Comparison of ENCODE assay signal across 19 mouse cellular contexts in genomic region chr2:103336621-103337020, GRCm38 (mm10). TPM values are rescaled to one million over a fixed set of nuclear protein-coding genes. Genes with fewer than 3 reads are reported as not detected.
A peak's percentile ranks its signal among the peaks of the same experiment; 100 is the strongest.
DNase-seq lines count a peak whose midpoint lies in the region; ATAC-seq and TF ChIP-seq lines count a peak whose summit lies in the region.
"Had no signal": no experiment of that assay in that cellular context is flagged by ENCODE, and none has a peak within 500 bp of the region (broad histone marks: within the 10 kb centered on the region; RNA-seq: fewer than 3 reads in every experiment).

No protein-coding gene starts in this region.

- ATAC-seq in intestine, embryonic 14.5 days (replicated peaks; ENCODE audit: low FRiP score, low TSS enrichment, low read depth), result 0 out of 2 replicates have a peak, but pooled peaks have one; percentile 43
- ATAC-seq in liver, embryonic 11.5 days (replicated peaks; ENCODE audit: low FRiP score), result peak; percentile 80
- ATAC-seq in neural tube, embryonic 15.5 days (ENCODE audit: low FRiP score), result peak; percentile 31; the same call in 1 of the 2 replicates
- ATAC-seq in granulocyte monocyte progenitor cell, adult 5-6 weeks (replicated peaks; ENCODE audit: poor library complexity, severe bottlenecking), result no peak
- ATAC-seq: CD4-positive, CD25-positive, alpha-beta regulatory T cell, adult 4 months; inflammation-experienced regulatory T-cells, adult 6 months had no signal

- no peaks in the 10 kb centered on the region for H3K36me3 ChIP-seq in intestine, embryonic 14.5 days (ENCODE audit: control insufficient read depth, insufficient read depth, low read length)
- H3K36me3 ChIP-seq in liver, embryonic 11.5 days (ENCODE audit: control insufficient read depth, insufficient read depth, low read length), result no peaks in the 10 kb centered on the region
- no peaks in the 10 kb centered on the region for H3K36me3 ChIP-seq in neural tube, embryonic 15.5 days
- no peaks in the 10 kb centered on the region for H3K36me3 ChIP-seq in thymus, adult 2 months (ENCODE audit: control insufficient read depth, insufficient read depth, low read length)
- H3K36me3 ChIP-seq: embryonic facial prominence, embryonic 12.5 days; forebrain, embryonic 12.5 days; neural tube, embryonic 12.5 days had no signal

- WGBS in intestine, embryonic 14.5 days, result 67% methylated on average over 11 of the region's 11 CpGs
- WGBS in liver, embryonic 11.5 days, result 72% methylated on average over 11 of the region's 11 CpGs
- WGBS in neural tube, embryonic 15.5 days, result 77% methylated on average over 11 of the region's 11 CpGs
- WGBS in thymus, adult 2 months, result 92% methylated on average over 11 of the region's 11 CpGs

- DNase-seq in layer of hippocampus, adult 11-12 months (ENCODE audit: low spot score), result peak; percentile 10
- no peak for DNase-seq in layer of hippocampus, adult 2 months (ENCODE audit: low spot score in 2 of 2)
- no peak for DNase-seq in intestine, embryonic 14.5 days (ENCODE audit: low spot score)
- no peak for DNase-seq in liver, embryonic 11.5 days (ENCODE audit: low spot score)
- DNase-seq in thymus, adult 2 months, result no peak
- DNase-seq: adrenal gland, adult 2 months; cerebellum, adult 9-11 months; gastrocnemius, postnatal 10 days; kidney, postnatal 25 days; lung, embryonic 14.5 days; right cerebral cortex, postnatal 14 days had no signal

- H3K4me1 ChIP-seq in intestine, embryonic 14.5 days (replicated peaks; ENCODE audit: control insufficient read depth, insufficient read depth, low read length), result no peaks in the 10 kb centered on the region
- peaks cover 3% of the 10 kb centered on the region for H3K4me1 ChIP-seq in liver, embryonic 11.5 days (replicated peaks; ENCODE audit: control insufficient read depth, insufficient read depth, low read length)
- no peaks in the 10 kb centered on the region for H3K4me1 ChIP-seq in neural tube, embryonic 15.5 days
- no peaks in the 10 kb centered on the region; the same call in 1 of the 2 replicates for H3K4me1 ChIP-seq in thymus, adult 2 months (replicated peaks; ENCODE audit: control insufficient read depth, insufficient read depth, low read length)
- H3K4me1 ChIP-seq: embryonic facial prominence, embryonic 12.5 days; forebrain, embryonic 12.5 days; megakaryocyte, embryonic 14.5 days; neural tube, embryonic 12.5 days had no signal

- no peaks in the 10 kb centered on the region for H3K9me3 ChIP-seq in intestine, embryonic 14.5 days (ENCODE audit: control insufficient read depth, low read length)
- no peaks in the 10 kb centered on the region for H3K9me3 ChIP-seq in liver, embryonic 11.5 days (ENCODE audit: control insufficient read depth, low read length)
- no peaks in the 10 kb centered on the region for H3K9me3 ChIP-seq in neural tube, embryonic 15.5 days (replicated peaks)
- H3K9me3 ChIP-seq: embryonic facial prominence, embryonic 12.5 days; forebrain, embryonic 12.5 days; megakaryocyte, embryonic 14.5 days; neural tube, embryonic 12.5 days had no signal

- H3K4me2 ChIP-seq in intestine, embryonic 14.5 days (ENCODE audit: low read length), result no peak overlapping the region
- H3K4me2 ChIP-seq in liver, embryonic 11.5 days, result no peak overlapping the region
- H3K4me2 ChIP-seq in neural tube, embryonic 15.5 days, result no peak overlapping the region
- H3K4me2 ChIP-seq: embryonic facial prominence, embryonic 12.5 days; forebrain, embryonic 12.5 days; lung, embryonic 14.5 days; neural tube, embryonic 12.5 days had no signal

- H3K9ac ChIP-seq in intestine, embryonic 14.5 days (ENCODE audit: low read length), result no peak overlapping the region
- no peak overlapping the region for H3K9ac ChIP-seq in liver, embryonic 11.5 days (ENCODE audit: low read depth, low read length)
- H3K9ac ChIP-seq in neural tube, embryonic 15.5 days (replicated peaks), result no peak overlapping the region
- H3K9ac ChIP-seq: embryonic facial prominence, embryonic 12.5 days; forebrain, embryonic 12.5 days; lung, embryonic 14.5 days; neural tube, embryonic 12.5 days had no signal

- no peak overlapping the region for H3K27ac ChIP-seq in layer of hippocampus, adult 2 months
- H3K27ac ChIP-seq in intestine, embryonic 14.5 days (ENCODE audit: low read depth), result no peak overlapping the region
- no peak overlapping the region for H3K27ac ChIP-seq in liver, embryonic 11.5 days (ENCODE audit: low read depth, low read length)
- H3K27ac ChIP-seq in neural tube, embryonic 15.5 days (replicated peaks), result no peak overlapping the region
- H3K27ac ChIP-seq in thymus, adult 2 months (ENCODE audit: control insufficient read depth, insufficient read depth, low read length), result no peak overlapping the region
- H3K27ac ChIP-seq: embryonic facial prominence, embryonic 12.5 days; forebrain, embryonic 12.5 days; neural tube, embryonic 12.5 days had no signal

- no peak overlapping the region for H3K4me3 ChIP-seq in layer of hippocampus, adult 2 months
- no peak overlapping the region for H3K4me3 ChIP-seq in intestine, embryonic 14.5 days (ENCODE audit: low read depth, low read length)
- H3K4me3 ChIP-seq in liver, embryonic 11.5 days (ENCODE audit: low read depth, low read length), result no peak overlapping the region
- H3K4me3 ChIP-seq in neural tube, embryonic 15.5 days (replicated peaks), result no peak overlapping the region
- no peak overlapping the region for H3K4me3 ChIP-seq in thymus, adult 2 months (ENCODE audit: control insufficient read depth, insufficient read depth, low read length)
- H3K4me3 ChIP-seq: embryonic facial prominence, embryonic 12.5 days; forebrain, embryonic 12.5 days; megakaryocyte, embryonic 14.5 days; neural tube, embryonic 12.5 days had no signal

- H3K27me3 ChIP-seq in intestine, embryonic 14.5 days (replicated peaks; ENCODE audit: control insufficient read depth, insufficient read depth, low read length), result no peaks in the 10 kb centered on the region
- H3K27me3 ChIP-seq in liver, embryonic 11.5 days (replicated peaks; ENCODE audit: control insufficient read depth, insufficient read depth, low read length), result no peaks in the 10 kb centered on the region
- H3K27me3 ChIP-seq in neural tube, embryonic 15.5 days (replicated peaks), result no peaks in the 10 kb centered on the region
- H3K27me3 ChIP-seq in thymus, adult 2 months (ENCODE audit: control insufficient read depth, insufficient read depth, low read length), result no peaks in the 10 kb centered on the region
- H3K27me3 ChIP-seq: embryonic facial prominence, embryonic 12.5 days; forebrain, embryonic 12.5 days; neural tube, embryonic 12.5 days had no signal

- no peak for TF ChIP-seq POLR2A in thymus, adult 2 months (IDR thresholded peaks at IDR 0.05; ENCODE audit: control insufficient read depth, extremely low read depth, insufficient read depth, low read length, poor library complexity)

- TF ChIP-seq CTCF in layer of hippocampus, adult 2 months (conservative IDR thresholded peaks at IDR 0.05), result no peak
- TF ChIP-seq CTCF in thymus, adult 2 months (IDR thresholded peaks at IDR 0.05; ENCODE audit: borderline replicate concordance, control insufficient read depth, extremely low read depth, insufficient read depth, low read length, poor library complexity), result no peak

RNA-seq across cellular contexts. Expression of gene Ehf, which starts 33.5 kb away (rescaled TPM):
- not detected for total RNA-seq in layer of hippocampus, adult 2 months (2021)
- 11.2 TPM in 2 replicates for polyA plus RNA-seq in intestine, embryonic 14.5 days (2014; fragmentation: Nextera tagmentation; extraction: Ambion mirVana)
- polyA plus RNA-seq in liver, embryonic 11.5 days (2014; fragmentation: Nextera tagmentation; extraction: Ambion mirVana), result 0.11 and 0.26 TPM in 2 replicates
- 2.8 TPM in 1 of 2 replicates, not detected in the other for polyA plus RNA-seq in neural tube, embryonic 15.5 days (2015; fragmentation: Nextera tagmentation; extraction: Ambion mirVana)
- not detected in 2 replicates for total RNA-seq in granulocyte monocyte progenitor cell, adult 5-6 weeks (2014; fragmentation: Nextera tagmentation)
- not detected in 2 replicates for total RNA-seq in granulocyte monocyte progenitor cell, adult 5-6 weeks (2017)
- 4.8 and 7.2 TPM in 2 replicates for polyA plus RNA-seq in thymus, adult 2 months (2012; rRNA removed)
- total RNA-seq: gastrocnemius, postnatal 10 days had no signal
- polyA plus RNA-seq: neural tube, embryonic 12.5 days had no signal
